Mouse (Mus musculus) B cell, adult 2 months (primary cell): ENCODE results near the gene Shcbp1l.
"Not testable (repeated sequence)": the region's sequence is repeated elsewhere in the genome, so short reads cannot be mapped to it uniquely, and the experiment has no call there.

Source experiments
- DNase-seq, 2 experiments: peaks; one replicate each; pipeline ENCODE4 v3.0.0; 2022

Shcbp1l gene

GRCm38 (mm10) chr1:153424271-153424670, 691 bp upstream of the Shcbp1l start:
- peak; percentile 27 to 36 for DNase-seq

GRCm38 (mm10) chr1:153431158-153431557, 6.2 kb downstream of the Shcbp1l start:
- no peak for DNase-seq

GRCm38 (mm10) chr1:153431701-153432100, 6.7 kb downstream of the Shcbp1l start:
- peak; percentile 62 to 68 for DNase-seq

GRCm38 (mm10) chr1:153432329-153432728, 7.4 kb downstream of the Shcbp1l start:
- no peak for DNase-seq

- no peak for DNase-seq
Observed at GRCm38 (mm10) chr1:153433851-153434589, 9.1 kb downstream of the Shcbp1l start.

- no peak for DNase-seq
Observed at GRCm38 (mm10) chr1:153437536-153437935, 12.6 kb downstream of the Shcbp1l start.

GRCm38 (mm10) chr1:153440752-153441151, 15.8 kb downstream of the Shcbp1l start:
- no peak for DNase-seq

- DNase-seq = no peak
Observed at GRCm38 (mm10) chr1:153441656-153442055, 16.7 kb downstream of the Shcbp1l start.

- no peak for DNase-seq
Observed at GRCm38 (mm10) chr1:153443019-153443418, 18.1 kb downstream of the Shcbp1l start.

GRCm38 (mm10) chr1:153443632-153444031, 18.7 kb downstream of the Shcbp1l start:
- DNase-seq = no peak

GRCm38 (mm10) chr1:153446120-153446831, 21.3 kb downstream of the Shcbp1l start:
- DNase-seq = no peak

GRCm38 (mm10) chr1:153451237-153452154, 26.5 kb downstream of the Shcbp1l start:
- DNase-seq = peak; percentile 81 to 82

- no peak for DNase-seq
Observed at GRCm38 (mm10) chr1:153453146-153453642, 28.2 kb downstream of the Shcbp1l start.

- no peak for DNase-seq
Observed at GRCm38 (mm10) chr1:153456137-153456536, 31.2 kb downstream of the Shcbp1l start.

- no peak for DNase-seq
Observed at GRCm38 (mm10) chr1:153461796-153462195, 36.8 kb downstream of the Shcbp1l start.

GRCm38 (mm10) chr1:153479296-153479695, 54.3 kb downstream of the Shcbp1l start:
- DNase-seq = no peak

- DNase-seq = peak; percentile 89 to 92
Observed at GRCm38 (mm10) chr1:153480386-153481024, 55.5 kb downstream of the Shcbp1l start.

GRCm38 (mm10) chr1:153481025-153481412, 56.1 kb downstream of the Shcbp1l start:
- DNase-seq = peak in 1 of 2 experiments; percentile 10

- DNase-seq = no peak
Observed at GRCm38 (mm10) chr1:153485201-153485796, 60.3 kb downstream of the Shcbp1l start.

- not testable (repeated sequence) for DNase-seq
Observed at GRCm38 (mm10) chr1:153486120-153486519, 61.2 kb downstream of the Shcbp1l start.

GRCm38 (mm10) chr1:153486767-153487499, 62.0 kb downstream of the Shcbp1l start:
- DNase-seq = peak; percentile 71 to 72
